Mouse (Mus musculus): Measurements from ENCODE around the gene Atmin.

DNA sequence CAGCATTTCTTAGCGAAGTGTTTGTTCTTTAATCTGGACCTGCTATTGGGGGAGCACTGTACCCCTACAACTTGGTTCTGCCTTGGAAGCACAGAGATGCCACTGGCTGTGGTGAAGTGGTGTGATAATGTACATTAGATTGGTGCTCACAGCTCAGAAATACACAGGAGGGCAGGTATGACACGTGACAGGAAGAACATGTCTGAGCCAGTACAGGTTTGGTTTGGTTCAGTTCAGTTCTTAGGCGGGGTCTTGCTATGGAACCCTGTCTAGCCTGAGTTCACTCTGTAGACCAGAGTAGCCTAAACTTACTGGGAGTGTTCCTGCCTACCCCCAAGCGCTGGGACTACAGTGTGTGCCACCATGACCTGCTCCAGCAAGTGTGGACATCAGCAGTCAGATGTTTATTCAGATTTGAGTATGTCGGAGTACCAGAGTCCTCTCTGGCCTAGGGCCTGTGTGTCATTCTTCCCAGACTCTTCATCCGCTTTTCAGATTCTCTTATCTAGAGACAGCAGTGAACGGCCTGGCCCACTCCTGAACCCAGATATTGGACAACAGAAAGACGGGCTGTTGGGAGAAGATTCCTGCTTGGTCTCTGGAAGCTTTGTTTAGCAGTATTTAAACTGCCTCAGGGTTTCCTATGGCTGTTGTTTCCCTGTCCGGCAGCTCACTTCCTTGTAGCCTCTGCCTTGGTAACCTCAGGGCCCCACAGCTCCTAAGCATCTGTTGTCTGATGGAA, 2.1 kb downstream of the Atmin start:
- TF ChIP-seq GATA1 (IDR thresholded peaks at IDR 0.05; ENCODE audit: low read depth, low read length), result peak; percentile 78
- no peak for TF ChIP-seq RAD21 (IDR thresholded peaks at IDR 0.05; ENCODE audit: low read depth, low read length)
- TF ChIP-seq NRF1 (IDR thresholded peaks at IDR 0.05; ENCODE audit: insufficient read depth, low read depth, low read length, poor library complexity, severe bottlenecking), result no peak
- no peak for TF ChIP-seq MAZ (IDR thresholded peaks at IDR 0.05; ENCODE audit: low read depth, low read length)
- TF ChIP-seq MAFK (IDR thresholded peaks at IDR 0.05; ENCODE audit: borderline replicate concordance, low read depth, low read length), result no peak
- no peak for TF ChIP-seq GABPA (IDR thresholded peaks at IDR 0.05; ENCODE audit: low read depth, low read length)
- TF ChIP-seq POLR2A (IDR thresholded peaks at IDR 0.05; ENCODE audit: control insufficient read depth in 1 of 2, insufficient read depth in 1 of 2, low read depth in 1 of 2, low read length in 2 of 2, poor library complexity in 1 of 2), result no peak

All from MEL (cell line).